Mouse (Mus musculus) embryo, embryonic 10 days (tissue): ENCODE measurements around the gene H2-M3.
"Not testable (repeated sequence)": the region's sequence is repeated elsewhere in the genome, so short reads cannot be mapped to it uniquely, and the experiment has no call there.

Experiments
- DNase-seq: peaks from one replicate; pipeline ENCODE4 v3.0.0-alpha.2; 2015; ENCODE audit warnings: low spot score

Gene H2-M3

GRCm38 (mm10) chr17:37270058-37270701 lies at the start of gene H2-M3:
Gene H2-M3 (plus strand): TSS chr17:37270220.
- peak; percentile 85 for DNase-seq

DNA sequence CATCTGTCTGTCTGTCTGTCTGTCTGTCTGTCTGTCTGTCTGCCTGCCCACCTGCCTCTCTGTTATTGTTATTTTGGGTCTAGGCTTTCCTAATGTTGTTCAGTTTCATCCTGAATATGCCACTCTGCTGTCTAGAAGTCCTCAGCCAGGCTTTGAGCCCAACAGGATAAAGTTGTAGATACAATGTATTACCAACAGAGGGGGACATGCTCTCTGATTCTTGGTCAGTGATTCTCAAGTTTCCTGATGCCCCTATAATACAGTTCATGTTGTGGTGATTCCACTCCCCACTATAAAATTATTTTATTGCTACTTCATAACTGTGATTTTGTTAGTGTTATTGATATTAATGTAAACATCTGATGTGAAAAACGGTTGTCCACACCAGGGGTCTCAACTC lies 48.1 kb upstream of the H2-M3 start:
- DNase-seq = peak; percentile 24

DNA sequence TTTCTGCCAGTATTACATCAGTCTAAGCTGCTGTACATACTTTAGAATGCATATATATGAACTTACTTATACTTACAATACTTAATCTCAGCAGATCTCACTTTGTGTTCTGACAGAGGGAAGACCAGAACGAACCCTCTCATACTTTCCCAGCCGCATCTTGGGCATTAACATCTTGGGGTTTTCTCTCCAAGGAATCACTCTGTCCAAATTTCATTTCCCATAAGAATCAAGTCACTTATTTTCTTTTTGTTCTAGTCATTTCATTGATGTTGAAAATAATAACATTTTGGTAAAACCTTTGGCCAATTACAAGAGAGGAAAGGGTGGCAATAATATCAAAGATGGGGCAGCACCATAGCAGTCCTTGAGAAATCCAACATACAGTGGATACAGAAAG lies 32.8 kb upstream of the H2-M3 start, which contains the start of gene Olfr97:
Gene Olfr97 (minus strand): TSS at position 101 of the 400 bp plus-strand sequence.
- DNase-seq = not testable (repeated sequence)

DNA sequence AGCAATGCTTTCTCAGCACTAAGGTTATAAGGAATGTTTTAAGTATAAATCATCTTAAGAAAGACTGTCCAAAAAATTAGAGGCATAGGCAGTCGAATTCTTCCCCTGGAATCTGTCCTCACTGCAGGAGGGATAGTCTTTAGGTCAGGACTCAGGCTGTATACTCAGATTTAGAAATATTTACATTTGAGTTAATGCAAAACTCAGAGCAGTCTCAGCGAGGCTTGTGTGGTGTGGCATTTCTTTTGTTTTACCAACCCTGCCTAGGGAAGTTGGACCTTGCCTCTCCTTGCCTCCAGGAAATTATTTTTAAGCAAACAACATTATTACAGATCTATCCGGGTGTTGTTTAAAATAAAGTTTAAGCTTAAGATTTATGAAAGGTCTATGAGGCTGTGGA lies 27.8 kb upstream of the H2-M3 start:
- no peak for DNase-seq

- DNase-seq = peak; percentile 39
These were observed 23.3 kb upstream of the H2-M3 start for GRCm38 (mm10) chr17:37246715-37247114.

DNA sequence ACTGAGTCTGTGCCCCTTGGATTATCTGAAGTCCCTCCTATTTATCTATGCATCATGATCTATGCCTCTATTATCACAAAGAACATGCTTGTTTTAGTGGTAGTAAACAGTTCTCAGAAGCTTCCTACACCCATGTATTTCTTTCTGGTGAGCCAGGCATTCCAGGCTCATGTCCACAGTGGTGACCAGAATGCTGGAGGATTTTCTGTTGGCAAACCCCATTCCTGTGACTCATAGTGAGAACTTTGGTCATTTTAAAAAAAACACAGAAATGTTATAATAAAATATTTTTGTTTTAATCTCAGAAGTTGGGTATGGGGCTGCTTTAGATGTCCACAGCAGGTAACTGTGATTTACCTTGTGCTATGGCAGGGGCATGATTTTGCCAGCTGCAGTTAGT lies 20.6 kb upstream of the H2-M3 start:
- no peak for DNase-seq

GRCm38 (mm10) chr17:37250544-37250943 lies 19.5 kb upstream of the H2-M3 start:
- DNase-seq = peak; percentile 42

- no peak for DNase-seq
These were observed 6.4 kb upstream of the H2-M3 start, which contains the start of gene Olfr98 for GRCm38 (mm10) chr17:37263626-37264025. Gene Olfr98 (minus strand): TSS chr17:37263749.

- DNase-seq = no peak
These were observed 677 bp downstream of the H2-M3 start for GRCm38 (mm10) chr17:37270702-37271092.

- no peak for DNase-seq
These were observed 5.7 kb downstream of the H2-M3 start for GRCm38 (mm10) chr17:37275626-37276248.

DNA sequence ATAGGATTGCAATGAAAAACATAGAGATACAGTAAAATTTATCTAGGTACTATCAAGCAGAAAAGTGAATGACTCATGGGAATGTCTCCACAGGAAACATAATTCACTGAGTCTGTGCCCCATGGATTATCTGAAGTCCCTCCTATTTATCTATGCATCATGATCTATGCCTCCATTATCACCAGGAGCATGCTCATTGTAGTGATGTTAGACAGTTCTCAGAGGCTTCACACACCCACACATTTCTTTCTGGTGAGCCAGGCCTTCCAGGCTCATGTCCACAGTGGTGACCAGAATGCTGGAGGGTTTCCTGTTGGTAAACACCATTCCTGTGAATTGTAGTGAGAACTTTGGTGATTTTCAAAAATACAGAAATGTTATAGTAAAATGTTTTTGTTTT lies 6.6 kb downstream of the H2-M3 start:
- no peak for DNase-seq

GRCm38 (mm10) chr17:37280331-37280730 lies 10.3 kb downstream of the H2-M3 start:
- DNase-seq = no peak

- no peak for DNase-seq
These were observed 13.3 kb downstream of the H2-M3 start, which contains the start of gene Olfr99 for GRCm38 (mm10) chr17:37283360-37283759. Gene Olfr99 (minus strand): TSS chr17:37283460.

GRCm38 (mm10) chr17:37304213-37304612 lies 34.2 kb downstream of the H2-M3 start, which contains the start of gene Olfr101:
Gene Olfr101 (minus strand): TSS chr17:37304313.
- no peak for DNase-seq

DNA sequence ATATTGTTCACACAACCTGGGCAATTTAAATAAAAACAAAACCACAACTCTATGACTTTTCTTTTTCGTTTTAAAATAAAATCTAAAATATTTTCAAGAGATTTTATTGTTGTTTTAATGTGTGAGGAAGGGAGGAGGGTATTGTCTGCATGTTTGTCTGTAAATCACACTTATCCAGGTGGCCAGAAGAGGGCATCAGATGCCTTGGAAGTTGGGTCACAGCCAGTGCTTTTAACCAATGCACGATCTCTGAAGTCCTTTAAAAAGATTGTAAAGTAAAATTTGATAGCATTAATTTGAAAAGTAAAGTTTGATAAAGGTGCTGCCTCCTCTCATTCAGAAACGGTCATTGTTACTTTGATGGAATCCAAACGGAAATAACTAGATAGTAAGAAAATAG lies 38.5 kb downstream of the H2-M3 start:
- DNase-seq = peak; percentile 14

DNA sequence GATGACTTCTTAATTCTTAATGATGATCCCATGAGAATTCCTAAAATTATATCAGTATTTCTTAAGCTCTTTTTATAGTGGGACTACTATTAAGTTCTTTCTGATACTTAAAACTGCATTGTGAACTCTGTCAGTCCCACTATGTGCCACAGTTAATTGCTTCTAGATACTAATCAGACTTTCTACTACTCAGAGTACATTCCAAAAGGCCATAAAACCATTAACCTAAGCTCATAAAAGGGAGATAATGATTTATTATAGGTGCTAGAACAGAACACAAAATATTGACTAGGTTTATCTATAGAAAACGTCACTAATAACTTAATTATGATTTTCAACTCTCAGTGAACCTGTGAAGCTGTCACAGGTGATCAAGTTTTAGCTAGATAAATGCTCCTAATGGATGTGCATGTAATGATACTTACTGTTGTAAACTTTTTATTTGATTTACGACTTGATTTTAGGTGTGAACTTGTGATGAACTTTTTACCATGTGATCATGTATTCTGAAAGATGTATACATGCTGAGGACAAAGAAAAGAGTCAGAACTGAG lies 40.2 kb downstream of the H2-M3 start:
- DNase-seq = no peak

DNA sequence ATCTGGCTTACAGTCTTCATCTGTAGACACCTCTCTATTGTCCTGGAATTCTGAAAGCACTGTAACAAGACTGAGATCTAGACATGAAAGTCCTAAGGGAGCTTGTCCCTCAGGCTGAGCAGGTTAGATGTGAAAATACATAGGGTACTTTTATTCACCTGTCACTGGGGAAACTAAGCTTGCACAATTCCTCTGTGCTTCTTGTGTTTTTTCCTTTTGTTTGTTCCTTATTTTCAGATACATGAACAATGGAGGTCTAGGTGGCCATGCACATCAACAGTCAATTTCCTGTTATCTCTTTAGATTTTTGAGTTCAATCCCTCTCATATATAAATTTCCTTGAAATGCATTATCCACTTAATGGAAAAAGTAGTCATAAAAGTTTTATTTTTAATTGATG lies 46.9 kb downstream of the H2-M3 start, which contains the start of gene Olfr102:
Gene Olfr102 (minus strand): TSS at position 101 of the 400 bp plus-strand sequence.
- no peak for DNase-seq
